Mouse (Mus musculus) right cerebral cortex, postnatal 14 days (tissue): ENCODE results near the gene Gm20867.
"Not testable (repeated sequence)": the region's sequence is repeated elsewhere in the genome, so short reads cannot be mapped to it uniquely, and the experiment has no call there.

Experiments used
- DNase-seq: peaks from one replicate; pipeline ENCODE4 v3.0.0; 2022

Gene Gm20867

DNA sequence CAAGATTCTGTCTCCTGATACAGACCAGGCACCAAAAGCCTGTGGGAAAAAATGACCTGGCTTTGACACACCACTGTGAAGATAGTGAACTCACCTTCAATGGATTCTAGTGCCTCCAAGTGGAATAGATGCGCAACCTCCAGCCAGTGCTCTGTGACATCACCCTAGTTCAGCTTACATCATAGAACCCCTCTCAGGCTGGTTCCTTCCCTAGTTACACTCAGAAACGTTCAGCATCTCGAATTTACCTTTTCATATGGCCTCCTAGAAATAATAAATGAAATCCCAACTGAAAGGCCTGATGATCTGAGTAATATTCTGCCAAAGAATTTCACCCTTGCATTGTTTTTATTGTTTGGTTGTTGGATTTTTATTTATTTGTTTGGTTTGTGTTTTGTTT, at the start of gene Gm20867:
Gm20867 (minus strand) TSS at position 101 of the 400 bp plus-strand sequence.
- DNase-seq: not testable (repeated sequence)
